Mouse (Mus musculus) frontal cortex, adult (tissue): ENCODE measurements around the gene Lrrc51.
A peak's percentile ranks its signal among the peaks of the same experiment; 100 is the strongest.
"Not testable (repeated sequence)": the region's sequence is repeated elsewhere in the genome, so short reads cannot be mapped to it uniquely, and the experiment has no call there.

Experiments used
- ATAC-seq: cut with Nextera tagmentation; 2 replicates; pipeline ENCODE4 v1.9.2; 2017; ENCODE audit warnings: mild to moderate bottlenecking, moderate library complexity, mixed read lengths; ENCODE audit not compliant: low TSS enrichment

Gene Lrrc51

DNA sequence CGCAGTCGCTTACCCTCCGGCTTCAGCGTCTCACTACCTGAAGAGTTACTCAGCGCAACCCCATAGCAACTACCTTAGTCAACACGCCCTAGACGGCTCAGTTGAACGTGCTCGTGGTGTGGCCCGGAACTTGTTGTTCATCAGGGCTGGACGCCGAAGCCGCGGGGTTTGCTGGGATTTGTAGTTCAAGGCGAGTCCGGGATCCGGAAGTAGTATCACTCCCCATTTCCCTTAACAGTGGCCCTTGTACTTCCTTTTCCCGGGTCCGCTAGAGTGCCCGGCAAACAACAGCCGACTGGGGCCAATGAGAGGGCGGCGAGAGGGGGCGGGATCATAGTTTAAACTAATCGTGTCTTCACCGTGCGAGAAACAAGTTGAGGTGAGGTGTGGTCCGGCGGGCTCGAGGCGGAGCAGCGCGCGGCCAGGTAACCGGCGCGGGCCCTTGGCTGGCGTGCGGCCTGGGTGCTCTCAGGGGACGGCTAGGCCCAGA, at the start of gene Lrrc51, which contains the start of gene Numa1:
Gene Lrrc51, minus strand, starts transcription at position 145 of the 490 bp plus-strand sequence.
Gene Numa1, plus strand, starts transcription at position 361 of the 490 bp plus-strand sequence.
- ATAC-seq, result peak; percentile 99

DNA sequence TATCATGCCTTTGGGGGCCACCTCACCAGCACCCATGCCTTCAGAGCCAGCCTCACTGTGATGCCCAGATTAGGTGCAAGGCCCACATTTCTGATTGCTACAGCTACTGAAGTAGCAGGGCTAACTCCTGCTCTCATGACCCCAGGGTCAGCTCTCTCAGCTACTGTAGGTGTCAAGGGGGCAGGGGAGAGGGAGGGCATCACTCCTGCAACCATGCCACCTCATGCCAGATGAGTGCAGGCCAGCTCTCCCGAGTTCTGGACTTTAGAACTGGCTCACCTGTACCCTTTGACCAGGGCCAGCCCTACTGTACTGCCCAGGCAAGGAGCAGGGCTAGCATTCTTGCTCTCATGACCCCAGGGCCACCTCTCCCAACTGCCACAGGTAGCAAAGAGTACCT, 49.0 kb upstream of the Lrrc51 start:
- ATAC-seq, result no peak

DNA sequence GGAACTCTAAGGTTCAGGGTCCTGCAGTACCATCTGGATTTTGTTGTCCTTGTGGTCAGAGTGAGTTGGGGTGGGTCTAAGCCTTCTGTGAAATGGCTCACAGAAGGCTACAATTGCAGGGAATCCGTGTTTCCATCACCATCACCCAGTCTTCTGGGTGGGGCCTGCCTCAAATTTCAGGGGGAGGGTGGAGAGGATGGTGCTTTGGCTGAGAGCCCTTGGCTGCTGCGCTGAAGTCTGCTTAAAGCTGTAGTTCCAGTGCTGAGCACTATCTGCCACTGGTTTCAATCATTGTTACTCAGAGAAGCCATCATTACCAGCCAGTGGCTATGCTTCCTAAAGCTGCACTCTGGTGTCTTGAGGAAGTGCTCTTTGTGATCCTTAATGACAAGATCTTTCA, 40.8 kb upstream of the Lrrc51 start:
- ATAC-seq, result no peak

DNA sequence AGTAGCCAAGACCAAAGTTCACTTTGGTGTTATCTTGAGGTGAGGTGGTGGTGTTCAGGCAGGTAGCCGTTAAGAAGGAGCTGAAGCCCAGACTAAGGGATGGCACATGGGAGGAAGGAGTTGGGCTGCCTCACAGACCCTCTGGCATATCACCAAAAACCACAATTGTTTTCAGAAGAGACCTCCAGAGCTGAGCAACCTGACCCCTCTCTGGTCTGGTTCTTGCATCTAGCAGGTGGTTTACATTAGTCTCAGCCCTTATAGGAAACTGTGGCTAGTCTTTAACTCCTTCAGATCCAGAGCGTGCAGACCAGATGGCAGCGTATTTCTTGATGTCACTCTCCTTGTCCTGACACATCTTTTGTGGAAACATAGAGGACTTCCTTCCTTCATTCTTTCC, 40.0 kb upstream of the Lrrc51 start:
- ATAC-seq, result no peak

DNA sequence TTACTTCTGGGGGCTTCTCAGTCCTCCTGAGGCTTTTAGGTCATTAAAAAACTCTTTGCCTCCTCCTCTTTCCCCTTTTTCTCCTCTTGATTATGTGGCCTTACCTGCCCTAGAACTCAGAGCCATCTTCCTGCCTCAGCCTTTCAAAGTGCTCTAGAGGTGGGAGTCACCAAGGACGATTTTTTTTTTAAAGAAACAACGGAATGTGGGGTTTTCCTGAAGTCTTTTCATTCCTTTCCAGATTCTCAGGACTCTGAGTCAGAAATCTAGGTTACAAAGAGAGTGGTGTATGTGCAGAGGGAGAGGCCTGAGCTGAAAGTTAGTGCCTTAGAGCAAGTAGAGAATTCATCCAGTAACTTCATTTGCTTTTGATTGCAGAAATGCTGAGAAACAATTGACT, 38.0 kb upstream of the Lrrc51 start:
- ATAC-seq, result no peak

DNA sequence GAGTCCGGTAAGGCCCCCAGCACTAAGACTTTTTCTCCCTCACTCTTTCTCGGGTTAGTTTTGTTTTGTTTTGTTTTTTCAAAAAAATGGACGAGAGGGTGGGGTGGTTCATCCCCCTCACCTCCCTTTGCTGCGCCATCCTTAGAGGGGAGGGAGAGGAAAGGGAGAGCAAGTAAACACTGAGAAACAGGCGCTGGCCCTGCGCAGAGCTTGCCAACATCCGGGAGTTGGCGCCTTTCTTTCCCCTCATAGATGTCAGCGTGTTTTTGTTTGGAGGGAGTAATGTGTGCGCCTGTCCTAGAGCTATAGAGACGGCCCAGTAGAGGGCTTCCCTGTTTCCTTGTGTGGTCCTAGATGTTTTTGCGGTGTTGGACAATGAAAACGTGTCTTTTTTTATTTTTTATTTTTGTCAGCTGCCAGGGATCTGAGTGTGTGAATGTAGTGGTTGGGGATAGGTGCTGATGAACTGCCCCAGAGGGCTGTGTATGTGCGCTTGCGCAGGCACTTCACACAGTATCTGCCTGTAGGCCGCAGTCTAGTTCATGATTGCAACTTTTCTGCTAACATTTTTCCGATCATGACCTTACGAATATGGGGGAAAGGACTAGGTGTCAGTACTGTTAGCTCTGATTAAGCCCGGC, 37.2 kb upstream of the Lrrc51 start:
- ATAC-seq, result peak; percentile 63

DNA sequence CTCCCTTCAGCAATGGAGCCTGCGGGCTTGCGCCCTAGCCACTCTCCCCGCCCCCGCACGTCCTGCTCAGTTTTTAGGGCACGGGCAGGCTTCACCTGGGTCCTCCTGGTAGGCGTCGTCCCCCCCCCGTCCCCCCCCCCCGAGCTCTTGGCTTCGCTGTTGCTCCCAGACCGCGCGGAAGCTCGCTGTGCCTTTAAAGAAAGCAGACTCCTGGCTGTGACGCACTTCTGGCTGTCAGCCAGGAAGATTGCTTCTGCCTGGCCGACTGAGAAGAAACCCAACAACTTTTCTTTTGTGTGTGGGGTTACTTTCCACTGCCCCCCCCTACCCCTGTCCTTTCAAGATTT, 36.7 kb upstream of the Lrrc51 start:
- ATAC-seq, result peak; percentile 33

DNA sequence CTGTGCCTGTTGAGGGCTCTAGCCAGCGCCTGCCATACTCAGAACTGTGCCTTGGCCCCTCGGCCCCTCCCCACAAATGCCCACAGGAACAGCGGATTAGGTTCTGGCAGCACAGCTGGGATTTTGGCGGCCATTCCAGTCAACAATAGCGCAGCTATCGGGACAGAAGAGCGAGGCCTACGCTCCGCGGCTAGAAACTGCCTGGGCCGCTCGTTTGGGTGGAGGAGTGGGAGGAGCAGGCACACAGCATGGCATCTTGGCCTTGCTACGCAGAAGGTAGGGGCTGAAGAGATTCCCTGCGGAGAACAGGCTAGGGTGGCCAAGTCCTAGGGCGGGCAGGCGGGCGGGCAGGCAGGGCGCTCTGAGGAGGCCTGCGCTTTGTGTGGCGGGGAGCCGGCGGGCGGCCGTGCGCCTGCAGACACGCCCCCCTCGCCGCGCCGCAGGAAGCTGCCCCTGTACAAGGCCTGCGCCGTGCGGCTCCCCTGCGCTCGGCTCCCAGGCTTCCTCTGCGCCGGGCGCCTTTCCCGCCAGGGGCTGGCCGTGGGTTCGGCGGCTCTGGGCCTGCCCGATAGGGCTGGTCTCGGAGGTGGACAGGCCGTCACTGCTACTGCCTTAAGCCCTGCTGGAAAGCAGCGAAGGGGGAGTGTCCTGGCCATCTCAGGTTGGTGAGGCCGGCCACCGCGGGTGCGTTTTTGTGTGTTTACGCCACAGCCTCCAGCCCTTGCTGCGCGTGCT, 36.2 kb upstream of the Lrrc51 start:
- peak; percentile 73 for ATAC-seq

DNA sequence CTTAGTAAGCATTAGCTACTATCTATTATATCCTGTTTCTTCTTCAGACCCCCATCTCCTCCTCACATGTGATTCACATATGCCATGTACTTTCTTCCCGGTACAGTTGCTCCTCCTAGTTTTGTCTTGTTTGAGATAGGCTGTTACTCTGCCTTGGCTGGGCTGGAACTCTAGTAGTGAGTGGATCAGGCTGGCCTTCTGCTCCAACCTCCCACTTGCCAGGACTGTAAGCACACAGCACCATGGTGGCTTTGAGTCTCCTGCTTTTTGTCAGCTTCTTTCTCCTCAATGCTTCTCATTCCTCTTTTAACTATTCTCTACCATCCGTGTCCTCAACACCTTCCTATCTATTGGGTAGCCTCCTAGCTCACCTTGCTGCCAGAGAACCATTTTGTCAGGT, 35.1 kb upstream of the Lrrc51 start:
- ATAC-seq, result no peak

DNA sequence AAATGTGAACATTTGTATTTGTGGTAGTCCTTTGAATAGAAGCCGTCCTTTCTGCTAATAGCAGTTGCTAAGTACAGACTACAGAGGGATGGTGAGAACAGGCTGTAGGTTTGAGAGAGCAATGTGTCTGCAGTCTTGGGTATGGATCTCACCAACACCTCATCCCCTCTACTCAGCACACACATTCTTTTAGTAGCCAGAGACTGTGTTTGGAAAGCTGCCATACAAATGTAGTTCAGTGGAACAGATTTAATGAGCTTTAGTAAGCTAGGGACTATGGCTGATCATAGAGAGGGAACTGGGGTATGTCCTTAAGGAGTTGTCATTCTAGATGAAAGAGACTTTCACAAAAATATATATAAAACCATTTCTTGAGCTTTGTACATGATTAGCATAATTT, 33.6 kb upstream of the Lrrc51 start:
- no peak for ATAC-seq

DNA sequence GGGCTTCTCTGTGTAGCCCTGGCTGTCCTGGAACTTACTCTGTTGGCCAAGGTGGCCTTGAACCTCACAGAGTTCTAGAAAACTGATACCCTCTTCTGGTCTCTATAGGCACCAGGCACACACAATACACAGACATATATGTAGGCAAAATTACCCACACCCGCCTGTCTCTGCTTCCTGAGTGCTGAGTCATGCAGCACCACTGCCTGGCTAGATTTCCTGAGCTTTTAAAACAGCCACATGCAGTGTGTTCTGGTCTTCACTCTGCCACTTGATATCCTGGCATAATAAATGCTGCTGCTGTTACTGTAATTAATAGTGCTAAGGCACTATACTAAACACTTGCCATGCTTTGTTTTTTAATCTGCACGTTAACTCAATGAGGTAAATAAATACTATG, 31.9 kb upstream of the Lrrc51 start:
- ATAC-seq, result no peak

DNA sequence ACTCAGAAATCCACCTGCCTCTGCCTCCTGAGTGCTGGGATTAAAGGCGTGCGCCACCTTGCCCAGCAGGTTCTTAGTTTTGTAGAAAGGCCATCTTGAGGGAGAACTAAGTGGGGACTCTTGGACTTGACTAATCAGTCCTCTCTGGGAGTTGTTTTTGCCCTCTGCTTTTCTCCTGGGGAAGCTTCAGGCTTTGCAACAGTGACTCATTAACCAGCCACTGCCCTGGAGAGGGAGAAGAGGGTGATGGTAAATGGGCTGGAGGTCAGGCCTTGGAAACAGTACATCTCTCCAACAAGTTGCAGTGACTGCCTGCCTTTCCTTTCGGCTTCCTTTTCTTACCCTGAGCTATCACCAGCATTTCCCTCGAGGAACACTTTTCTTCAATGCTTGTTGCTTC, 30.9 kb upstream of the Lrrc51 start:
- ATAC-seq, result no peak

DNA sequence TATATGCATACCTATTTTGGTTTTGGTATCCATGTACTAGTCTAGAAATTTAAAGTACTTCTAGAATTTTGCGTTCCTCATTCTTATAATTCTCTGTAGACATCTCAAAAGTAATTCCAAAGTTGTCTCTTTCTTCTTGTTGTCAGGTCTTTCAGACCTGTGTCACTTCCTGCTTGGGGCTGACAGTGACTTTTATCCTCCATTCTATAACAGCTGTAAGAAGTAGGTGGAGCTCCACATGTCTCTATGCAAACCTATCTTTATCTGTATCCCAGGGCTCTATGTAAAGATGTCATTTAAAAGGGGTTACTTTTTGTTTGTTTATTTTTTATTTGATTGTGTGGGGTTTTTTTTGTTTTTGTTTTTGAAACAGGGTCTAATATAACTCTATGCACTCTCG, 29.9 kb upstream of the Lrrc51 start:
- ATAC-seq, result no peak

DNA sequence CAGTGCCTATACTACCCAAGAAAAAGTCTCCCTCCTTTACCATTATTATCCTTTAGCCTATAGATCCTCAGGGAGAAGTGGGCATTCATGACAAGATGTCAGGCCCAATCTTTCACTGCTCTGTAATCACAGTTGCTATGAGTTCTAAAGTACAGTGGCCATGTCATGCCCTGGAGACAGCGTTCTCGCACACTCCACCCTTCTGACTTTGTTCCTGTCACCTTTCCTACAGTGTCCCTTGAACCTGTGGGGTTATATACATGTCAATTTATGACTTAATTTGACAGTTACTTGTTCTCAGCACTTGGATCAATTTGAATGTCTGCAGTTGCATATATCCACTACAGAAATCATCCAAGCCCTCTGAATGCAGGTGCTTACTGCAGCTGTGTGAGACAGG, 29.1 kb upstream of the Lrrc51 start:
- ATAC-seq, result no peak

DNA sequence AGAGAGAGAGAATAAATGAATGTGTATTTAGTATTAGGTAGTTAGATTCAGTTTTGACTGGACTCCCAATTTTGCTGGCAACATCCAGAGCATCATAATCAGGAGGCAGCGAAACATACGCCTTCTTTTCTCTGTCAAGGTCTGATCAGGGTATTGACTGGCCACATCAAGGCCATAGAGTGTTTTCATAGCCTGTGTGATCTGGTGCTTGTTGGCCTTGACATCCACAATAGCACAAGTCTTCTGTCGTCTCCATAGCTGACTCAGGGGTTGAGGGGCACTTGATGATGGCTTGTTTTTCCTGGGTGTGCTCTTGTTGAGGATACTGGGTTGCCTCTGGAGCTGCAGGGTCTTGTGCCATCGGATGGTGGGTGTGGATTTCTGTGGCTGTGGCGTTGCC, 23.2 kb upstream of the Lrrc51 start:
- ATAC-seq, result no peak

DNA sequence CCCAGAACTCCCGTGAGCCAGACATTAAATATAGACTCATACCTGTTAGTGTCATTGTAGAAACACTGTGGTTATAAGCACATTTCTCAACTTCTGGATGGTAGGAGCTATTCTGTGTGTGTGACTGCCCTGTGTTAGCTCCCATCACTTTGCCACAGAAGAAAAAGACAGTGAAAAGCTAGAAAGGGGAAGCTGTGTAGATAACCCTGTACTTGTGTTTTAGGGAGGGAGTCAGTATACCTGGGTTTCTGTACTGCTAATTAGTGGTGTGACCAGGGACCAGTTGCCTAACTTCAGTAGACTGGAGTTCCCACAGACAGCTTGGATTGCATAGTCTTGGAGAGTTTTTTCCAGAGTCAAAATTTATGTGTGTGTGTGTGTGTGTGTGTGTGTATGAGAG, 22.8 kb upstream of the Lrrc51 start:
- ATAC-seq, result no peak

DNA sequence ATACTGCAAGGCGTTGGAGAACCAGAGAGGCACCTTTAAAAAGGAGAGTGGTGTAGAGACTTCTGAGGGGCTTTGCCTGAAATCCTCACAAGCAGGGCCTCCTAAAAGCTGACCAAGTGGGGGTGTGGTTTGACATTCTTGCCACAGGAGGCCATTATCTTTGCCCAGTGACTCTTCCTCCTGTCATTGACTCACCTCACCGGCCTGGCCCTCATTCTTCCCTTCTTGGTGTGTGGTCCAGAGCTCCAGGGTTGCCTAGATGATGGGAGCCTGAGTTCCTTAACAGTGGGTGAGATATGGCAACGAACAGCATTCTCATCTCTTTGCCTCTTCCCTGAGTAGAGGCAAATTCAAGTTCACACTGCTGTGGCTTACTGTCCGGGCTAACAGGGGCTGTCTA, 22.2 kb upstream of the Lrrc51 start:
- no peak for ATAC-seq

DNA sequence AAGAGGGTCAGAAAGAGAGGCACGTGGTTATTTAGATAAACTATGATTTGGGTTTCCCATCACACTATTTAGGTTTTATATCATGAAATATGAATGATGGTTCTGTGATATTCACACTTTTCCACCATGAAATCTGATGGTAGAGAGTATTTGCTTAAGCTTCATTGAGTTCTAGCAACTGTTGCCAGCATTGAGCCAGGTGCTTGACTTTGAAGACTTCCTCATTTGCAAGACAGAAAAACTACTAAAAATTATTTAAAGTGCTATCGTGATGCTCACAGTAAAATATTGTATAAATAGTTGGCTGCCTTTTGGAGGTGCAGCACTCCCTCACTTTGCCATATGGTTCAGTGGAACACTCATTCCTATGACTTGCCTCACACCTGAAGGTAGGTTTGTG, 21.6 kb upstream of the Lrrc51 start:
- ATAC-seq, result no peak

DNA sequence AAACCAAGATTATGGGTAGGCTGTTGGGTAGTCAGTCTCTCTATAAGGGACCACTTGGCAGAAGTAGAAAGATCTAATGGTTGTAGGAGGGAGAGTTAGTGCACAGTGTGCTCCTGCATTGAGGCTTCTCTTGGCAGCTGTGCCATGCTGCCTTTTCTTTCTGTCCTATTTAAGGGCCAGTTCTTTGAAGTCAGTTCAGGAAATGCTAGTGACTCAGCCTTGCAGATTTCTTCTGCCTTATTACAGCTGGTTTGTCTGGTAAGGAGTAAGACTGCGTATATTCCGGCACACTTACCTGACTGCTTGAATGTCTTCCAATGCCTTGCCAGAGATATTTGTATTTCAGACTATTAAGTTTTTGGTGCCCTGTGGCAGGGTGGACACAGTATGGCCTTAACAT, 20.5 kb upstream of the Lrrc51 start:
- peak; percentile 97 for ATAC-seq

DNA sequence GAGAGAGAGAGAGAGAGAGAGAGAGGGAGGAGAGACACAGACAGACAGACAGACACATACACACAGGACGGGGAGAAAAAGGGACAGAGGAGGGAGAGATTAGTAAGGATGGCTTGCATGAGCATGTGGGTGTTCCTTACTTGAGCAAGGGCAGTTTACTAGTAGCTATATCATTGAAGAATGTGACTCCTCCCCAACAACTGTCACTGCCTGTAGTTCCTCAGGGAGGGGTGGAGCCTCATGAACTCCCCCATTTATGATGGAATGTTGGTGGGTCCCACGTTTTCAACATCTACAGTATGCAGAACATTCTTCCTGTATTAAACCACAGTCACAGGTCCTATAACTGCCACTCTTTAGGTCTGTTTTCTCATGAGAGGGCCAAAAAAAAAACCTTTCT, 18.4 kb upstream of the Lrrc51 start:
- no peak for ATAC-seq

DNA sequence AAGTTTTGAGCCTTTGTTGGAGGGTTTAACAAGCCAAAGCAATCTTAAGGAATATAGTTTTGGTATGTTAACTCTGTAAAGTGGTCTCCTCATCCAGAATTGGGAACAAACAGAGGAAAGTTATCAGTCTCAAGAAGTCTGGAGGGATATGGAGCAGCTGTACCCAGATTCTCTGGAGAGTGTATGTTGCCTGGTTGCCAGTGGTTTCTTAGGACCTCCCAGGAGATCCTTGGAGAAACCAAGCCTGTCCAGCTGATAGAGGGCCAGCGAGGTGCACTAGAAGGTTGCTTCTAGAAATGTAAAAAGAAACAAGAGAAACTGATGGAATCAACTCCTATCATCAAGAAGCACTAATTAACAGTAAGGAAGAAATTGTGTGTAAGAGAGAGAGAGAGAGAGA, 18.0 kb upstream of the Lrrc51 start:
- ATAC-seq, result no peak

DNA sequence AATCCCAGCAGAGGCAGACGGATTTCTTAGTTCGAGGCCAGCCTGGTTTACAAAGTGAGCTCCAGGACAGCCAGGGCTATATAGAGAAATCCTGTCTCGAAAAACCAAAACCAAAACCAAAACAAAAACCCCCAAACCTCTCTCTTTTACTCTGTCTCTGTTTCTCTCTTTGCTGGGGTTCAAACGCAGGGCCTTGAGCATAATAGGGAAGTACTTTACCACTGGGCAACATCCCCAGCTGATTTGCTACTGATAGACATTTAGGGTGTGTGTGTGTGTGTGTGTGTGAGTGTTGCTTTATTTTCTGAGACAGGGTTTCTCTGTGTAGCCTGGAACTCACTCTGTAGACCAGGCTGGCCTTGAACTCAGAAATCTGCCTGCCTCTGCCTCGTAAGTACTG, 15.3 kb upstream of the Lrrc51 start:
- ATAC-seq, result not testable (repeated sequence)

DNA sequence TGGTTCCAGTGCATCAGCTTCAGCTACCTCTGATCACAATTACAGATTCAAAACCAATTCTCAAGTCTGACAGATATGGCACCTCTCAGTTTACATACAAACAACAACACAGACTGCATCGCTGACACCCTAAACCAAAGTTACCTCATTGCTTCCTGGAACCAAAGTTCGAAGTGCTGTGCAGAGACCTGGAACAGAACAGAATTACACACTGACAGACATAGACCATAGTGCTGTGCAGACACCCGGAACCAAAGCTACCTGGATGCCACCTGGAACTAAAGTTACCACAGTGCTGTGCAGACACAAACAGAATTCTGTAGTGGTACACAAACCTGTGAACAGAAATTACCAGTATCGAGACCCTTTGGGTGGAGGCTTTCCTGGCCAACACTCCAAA, 6.1 kb upstream of the Lrrc51 start:
- ATAC-seq, result no peak

DNA sequence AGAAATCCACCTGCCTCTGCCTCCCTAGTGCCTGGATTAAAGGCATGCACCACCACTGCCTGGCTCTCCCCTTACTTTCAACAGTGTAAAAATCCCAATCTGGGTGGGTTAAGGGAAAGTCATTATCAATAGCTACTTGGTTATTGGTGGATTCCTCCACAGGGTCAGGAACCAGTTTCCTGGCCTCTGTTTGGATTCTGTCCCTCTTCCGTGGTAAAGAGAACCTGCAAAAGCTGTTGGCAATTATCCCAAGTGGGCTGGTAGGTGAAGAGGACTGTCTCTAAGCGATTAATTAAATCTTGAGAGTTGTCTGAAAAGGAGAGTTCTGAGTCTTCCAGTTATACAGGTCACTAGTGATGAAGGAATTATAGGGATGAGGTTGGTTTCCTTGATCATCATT, 4.7 kb upstream of the Lrrc51 start:
- no peak for ATAC-seq
